Mouse (Mus musculus) midbrain, embryonic 14.5 days (tissue): Measurements from ENCODE around the gene Lrfn2. TPM values are rescaled to one million over a fixed set of nuclear protein-coding genes. Genes with fewer than 3 reads are reported as not detected.

Experiments
- ATAC-seq: fragments of 200-750 bp; cut with Nextera tagmentation; 2 replicates; pipeline ENCODE4 v1.8.0; 2017; ENCODE audit warnings: moderate number of reproducible peaks, moderate library complexity; ENCODE audit not compliant: low FRiP score, low TSS enrichment
- DNase-seq: peaks from one replicate; pipeline ENCODE4 v3.0.0-alpha.2; 2015
- H3K27ac ChIP-seq: fragments of 300-500 bp; sonication (generic); replicated peaks from 2 replicates; pipeline ENCODE4 v1.5.1; 2014; ENCODE audit warnings: mild to moderate bottlenecking, low read depth, low read length, moderate library complexity
- H3K27me3 ChIP-seq: fragments of 300-500 bp; sonication (generic); 2 replicates; pipeline ENCODE4 v1.6.1; 2014; ENCODE audit warnings: low read length, control low read depth, mixed read lengths; ENCODE audit not compliant: control insufficient read depth, insufficient read depth
- H3K36me3 ChIP-seq: fragments of 300-500 bp; sonication (generic); 2 replicates; pipeline ENCODE4 v1.6.1; 2014; ENCODE audit warnings: low read length, control low read depth; ENCODE audit not compliant: control insufficient read depth, insufficient read depth
- H3K4me1 ChIP-seq: fragments of 300-500 bp; sonication (generic); 2 replicates; pipeline ENCODE4 v1.6.1; 2014; ENCODE audit warnings: mild to moderate bottlenecking, antibody characterized with exemption, low read length, control low read depth; ENCODE audit not compliant: control insufficient read depth, insufficient read depth
- H3K4me2 ChIP-seq: fragments of 300-500 bp; sonication (generic); 2 replicates; pipeline ENCODE4 v1.6.1; 2014; ENCODE audit warnings: mild to moderate bottlenecking, low read length, moderate library complexity
- H3K4me3 ChIP-seq: fragments of 300-500 bp; sonication (generic); replicated peaks from 2 replicates; pipeline ENCODE4 v1.5.1; 2014; ENCODE audit warnings: low read depth, low read length
- H3K9ac ChIP-seq: fragments of 300-500 bp; sonication (generic); replicated peaks from 2 replicates; pipeline ENCODE4 v1.6.1; 2014; ENCODE audit warnings: mild to moderate bottlenecking, low read length, moderate library complexity
- H3K9me3 ChIP-seq: fragments of 300-500 bp; sonication (generic); 2 replicates; pipeline ENCODE4 v1.6.1; 2016; ENCODE audit warnings: low read length, control low read depth, mixed read lengths; ENCODE audit not compliant: control insufficient read depth
- WGBS: fragments of 180-500 bp; shearing (Covaris S2); extraction: QIAGEN DNeasy Blood & Tissue Kit; methylation state at CpG from one replicate; pipeline ENCODE4 v1.1.7; 2014; 5-methylcytosine and 5-hydroxymethylcytosine counted together
- polyA plus RNA-seq: library from polyadenylated mRNA; unstranded; fragments of >200 nt; fragmentation: Nextera tagmentation; extraction: Ambion mirVana; gene quantifications from 2 replicates; pipeline ENCODE4 v1.2.1, GENCODE M21; 2014

The Lrfn2 gene
- polyA plus RNA-seq, 1 experiment from 2014 or later = 5.3 TPM

GRCm38 (mm10) chr17:49065050-49065449, 132.9 kb downstream of the Lrfn2 start:
- Histone ChIP-seq H3K9me3 (no peaks in the 10 kb centered on the region), H3K4me1 (0 out of 2 replicates have a peak, but pooled peaks cover 7% of the 10 kb centered on the region), H3K27me3 (no peaks in the 10 kb centered on the region), H3K4me3 (no peak overlapping the region), H3K36me3 (no peaks in the 10 kb centered on the region), H3K9ac (no peak overlapping the region), H3K27ac (no peak overlapping the region), H3K4me2 (no peak overlapping the region)
- 93% methylated on average over 3 of the region's 3 CpGs for WGBS
- DNase-seq (no peak), ATAC-seq (no peak)

GRCm38 (mm10) chr17:49066748-49067147, 134.6 kb downstream of the Lrfn2 start:
- no peaks in the 10 kb centered on the region for H3K9me3 ChIP-seq
- DNase-seq = no peak
- no peak overlapping the region for H3K4me2 ChIP-seq
- no peak overlapping the region for H3K4me3 ChIP-seq
- H3K9ac ChIP-seq = no peak overlapping the region
- no peaks in the 10 kb centered on the region for H3K36me3 ChIP-seq
- H3K4me1 ChIP-seq = 0 out of 2 replicates have a peak, but pooled peaks cover 7% of the 10 kb centered on the region
- H3K27ac ChIP-seq = no peak overlapping the region
- no peak for ATAC-seq
- 66% methylated on average over 6 of the region's 6 CpGs for WGBS
- H3K27me3 ChIP-seq = no peaks in the 10 kb centered on the region

DNA sequence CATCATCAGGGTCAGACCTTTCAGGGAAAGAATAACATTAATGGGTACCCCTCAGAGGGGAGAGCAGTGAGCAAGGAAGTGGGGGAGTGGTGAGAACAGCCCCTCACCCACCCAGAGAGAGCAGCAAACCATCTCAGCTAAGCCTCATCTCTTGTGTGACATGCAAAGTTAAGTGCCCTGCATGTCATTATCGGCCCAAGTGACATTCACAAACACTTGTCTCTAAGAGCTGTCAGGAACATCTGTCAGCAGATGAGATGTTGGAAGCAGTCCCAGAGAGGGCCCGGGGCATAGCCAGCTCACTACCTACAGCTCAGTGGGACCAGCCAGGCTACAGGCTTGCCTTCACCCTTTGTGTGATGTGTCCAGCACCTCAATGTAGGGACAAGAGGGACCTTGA, 146.0 kb downstream of the Lrfn2 start:
- Histone ChIP-seq H3K27me3 (no peaks in the 10 kb centered on the region), H3K4me2 (no peak overlapping the region), H3K36me3 (no peaks in the 10 kb centered on the region), H3K4me3 (no peak overlapping the region), H3K9ac (no peak overlapping the region), H3K9me3 (no peaks in the 10 kb centered on the region), H3K27ac (no peak overlapping the region), H3K4me1 (0 out of 2 replicates have a peak, but pooled peaks cover 3% of the 10 kb centered on the region)
- 59% methylated on average over 2 of the region's 2 CpGs for WGBS
- ATAC-seq = no peak
- no peak for DNase-seq

- no peak for DNase-seq
- 71% methylated on average over 2 of the region's 2 CpGs for WGBS
- Histone ChIP-seq H3K9me3 (no peaks in the 10 kb centered on the region), H3K4me1 (0 out of 2 replicates have a peak, but pooled peaks cover 3% of the 10 kb centered on the region), H3K9ac (no peak overlapping the region), H3K4me2 (no peak overlapping the region), H3K36me3 (no peaks in the 10 kb centered on the region), H3K27me3 (no peaks in the 10 kb centered on the region), H3K4me3 (no peak overlapping the region), H3K27ac (no peak overlapping the region)
- ATAC-seq = no peak
Observed at GRCm38 (mm10) chr17:49079647-49080046, 147.5 kb downstream of the Lrfn2 start.

GRCm38 (mm10) chr17:49083594-49084380, 151.6 kb downstream of the Lrfn2 start:
- ATAC-seq = no peak

GRCm38 (mm10) chr17:49085111-49085510, 152.9 kb downstream of the Lrfn2 start:
- H3K4me3 ChIP-seq = no peak overlapping the region
- no peak for DNase-seq
- WGBS = 95% methylated on average over 4 of the region's 4 CpGs
- no peak overlapping the region for H3K27ac ChIP-seq
- no peaks in the 10 kb centered on the region for H3K27me3 ChIP-seq
- H3K4me1 ChIP-seq = no peaks in the 10 kb centered on the region
- no peaks in the 10 kb centered on the region for H3K36me3 ChIP-seq
- no peak for ATAC-seq
- H3K4me2 ChIP-seq = no peak overlapping the region
- H3K9ac ChIP-seq = no peak overlapping the region
- H3K9me3 ChIP-seq = no peaks in the 10 kb centered on the region

More at GRCm38 (mm10) chr17:49083594-49084380, 151.6 kb downstream of the Lrfn2 start:
- H3K4me2 ChIP-seq = no peak overlapping the region
- 87% methylated on average over 9 of the region's 9 CpGs for WGBS
- no peak overlapping the region for H3K9ac ChIP-seq
- H3K27ac ChIP-seq = no peak overlapping the region
- no peaks in the 10 kb centered on the region for H3K9me3 ChIP-seq
- H3K36me3 ChIP-seq = no peaks in the 10 kb centered on the region
- no peaks in the 10 kb centered on the region for H3K4me1 ChIP-seq
- DNase-seq = no peak
- H3K4me3 ChIP-seq = no peak overlapping the region
- no peaks in the 10 kb centered on the region for H3K27me3 ChIP-seq

GRCm38 (mm10) chr17:49096781-49097544, 164.8 kb downstream of the Lrfn2 start:
- no peak overlapping the region for H3K4me3 ChIP-seq
- H3K4me2 ChIP-seq = no peak overlapping the region
- H3K27ac ChIP-seq = no peak overlapping the region
- no peaks in the 10 kb centered on the region for H3K9me3 ChIP-seq
- ATAC-seq (no peak), DNase-seq (no peak)
- H3K4me1 ChIP-seq = no peaks in the 10 kb centered on the region
- WGBS = 82% methylated on average over 16 of the region's 16 CpGs
- H3K9ac ChIP-seq = no peak overlapping the region
- no peaks in the 10 kb centered on the region for H3K27me3 ChIP-seq
- no peaks in the 10 kb centered on the region for H3K36me3 ChIP-seq

DNA sequence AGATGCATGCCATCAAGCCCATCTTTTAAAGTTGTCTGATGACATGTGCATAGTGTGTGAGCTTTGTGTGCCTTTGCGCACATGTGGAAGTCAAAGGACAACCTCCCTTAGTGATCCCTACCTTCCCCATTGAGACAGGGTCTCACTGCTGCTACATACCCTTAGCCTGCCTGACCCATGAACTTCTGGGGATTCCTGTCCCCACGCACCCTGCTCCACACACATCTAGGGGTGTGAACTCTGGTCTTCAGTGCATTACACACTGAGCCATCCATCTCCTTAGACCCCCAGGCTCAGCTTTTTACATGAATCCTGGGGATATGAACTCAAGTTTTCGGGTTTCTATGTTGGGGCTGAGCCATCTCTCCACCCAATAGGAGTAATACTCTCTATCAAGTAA, 179.2 kb downstream of the Lrfn2 start:
- no peak for ATAC-seq
- no peak overlapping the region for H3K4me2 ChIP-seq
- no peak overlapping the region for H3K9ac ChIP-seq
- 88% methylated on average over 3 of the region's 3 CpGs for WGBS
- no peaks in the 10 kb centered on the region for H3K4me1 ChIP-seq
- H3K9me3 ChIP-seq = no peaks in the 10 kb centered on the region
- DNase-seq = no peak
- H3K4me3 ChIP-seq = no peak overlapping the region
- H3K27ac ChIP-seq = no peak overlapping the region
- H3K27me3 ChIP-seq = no peaks in the 10 kb centered on the region
- H3K36me3 ChIP-seq = no peaks in the 10 kb centered on the region
